Mouse (Mus musculus): ENCODE data around the gene Lrrtm3. TPM values are rescaled to one million over a fixed set of nuclear protein-coding genes. Genes with fewer than 3 reads are reported as not detected.

Gene Lrrtm3
- polyA plus RNA-seq (2015; fragmentation: Nextera tagmentation; extraction: Ambion mirVana): 20.1 and 21.0 TPM in 2 replicates

DNA sequence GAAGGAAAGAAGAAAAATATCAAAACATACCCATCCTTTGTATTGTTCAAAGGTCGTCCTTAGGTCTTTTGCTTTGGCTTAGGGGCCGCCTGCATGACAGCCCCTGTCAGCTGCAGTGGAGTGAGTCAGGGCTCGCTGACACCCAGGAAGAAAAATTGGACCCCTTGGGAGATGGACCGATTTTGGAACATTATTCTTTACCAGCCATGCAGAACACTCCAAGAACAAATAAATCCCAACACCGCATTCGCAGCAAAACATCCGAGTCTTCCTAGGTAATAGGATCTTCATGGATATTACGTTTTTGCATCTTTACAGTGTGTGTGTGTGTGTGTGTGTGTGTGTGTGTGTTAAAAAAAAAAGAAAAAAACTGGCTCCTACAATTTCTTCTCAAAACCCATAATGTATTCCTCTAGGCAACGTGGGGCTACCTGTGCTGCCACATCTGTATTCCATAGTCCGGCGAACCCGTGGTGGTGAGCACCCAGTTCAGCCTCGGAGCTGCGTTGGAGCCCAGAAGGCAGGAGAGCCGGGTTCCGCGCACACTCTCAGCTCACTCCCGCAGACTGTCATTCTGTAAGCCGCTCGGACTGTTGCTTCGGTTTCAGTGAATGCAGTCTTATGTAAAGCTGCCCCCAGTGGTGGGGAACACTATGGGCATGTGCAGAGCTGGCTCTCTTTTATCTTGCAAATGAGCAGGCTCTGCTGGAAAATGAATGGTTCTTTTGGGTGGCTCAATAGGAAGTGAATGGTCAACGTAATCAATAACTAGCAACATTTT lies at the start of gene Lrrtm3:
Gene Lrrtm3 (minus strand): TSS at position 598 of the 781 bp plus-strand sequence.
- Histone ChIP-seq H3K9ac (peak within 1 kb of the TSS; percentile 79), H3K4me3 (peak within 1 kb of the TSS; percentile 55), H3K9me3 (no peaks in the 10 kb centered on the region), H3K36me3 (no peaks in the 10 kb centered on the region), H3K4me1 (replicated peaks) (peaks cover 38% of the 10 kb centered on the region), H3K4me2 (peak within 1 kb of the TSS; percentile 86), H3K27ac (replicated peaks) (peak within 1 kb of the TSS; percentile 70; the same call in 1 of the 2 replicates), H3K27me3 (peaks cover 7% of the 10 kb centered on the region)
- under 1% methylated on average over 22 of the region's 22 CpGs for WGBS
- ATAC-seq (ENCODE audit: low read depth): peak; percentile 91

DNA sequence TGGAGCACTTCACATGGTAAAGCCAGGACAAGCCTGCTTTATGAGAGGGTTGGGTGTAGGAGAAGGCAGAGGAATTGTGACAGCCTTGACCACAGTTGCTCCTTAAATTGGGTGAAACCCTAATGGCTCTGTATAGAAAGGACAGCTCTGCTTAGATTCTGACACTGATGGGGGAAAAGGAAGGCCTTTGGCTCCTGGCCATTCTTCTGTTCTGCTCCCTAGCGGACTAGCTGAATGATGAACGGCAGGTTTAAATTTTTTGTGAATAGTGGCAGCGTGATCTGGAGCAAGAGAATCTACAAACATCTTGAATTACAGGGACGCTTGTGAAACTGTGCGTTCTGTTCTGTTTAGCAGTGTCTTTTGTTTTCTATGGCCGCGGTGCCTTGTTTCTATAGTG lies 45.4 kb upstream of the Lrrtm3 start:
- H3K4me2 ChIP-seq: peak overlapping the region; percentile 29; the same call in 1 of the 2 replicates

DNA sequence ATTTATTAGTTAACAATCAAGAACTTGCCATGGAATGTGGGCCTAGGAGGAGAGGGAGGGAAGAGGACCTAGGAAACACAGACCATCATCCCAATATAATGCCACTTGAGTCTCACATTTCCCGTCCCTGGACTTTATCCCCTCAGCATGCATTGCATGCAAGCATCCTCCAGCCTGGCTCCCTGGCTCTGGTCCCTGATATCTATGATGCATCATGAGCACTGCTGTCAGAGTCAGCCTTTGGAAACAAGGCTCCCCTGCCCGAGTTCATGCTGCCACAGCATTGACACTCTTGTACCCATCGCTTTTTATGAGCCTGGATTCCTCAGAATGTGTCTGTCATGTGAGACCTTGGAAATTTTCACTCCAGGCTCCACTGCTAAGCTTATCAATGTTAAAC lies 43.4 kb upstream of the Lrrtm3 start:
- Histone ChIP-seq H3K9me3 (no peaks in the 10 kb centered on the region), H3K36me3 (no peaks in the 10 kb centered on the region), H3K27me3 (no peaks in the 10 kb centered on the region), H3K4me2 (no peak overlapping the region), H3K27ac (replicated peaks) (no peak overlapping the region), H3K9ac (no peak overlapping the region), H3K4me1 (replicated peaks) (peaks cover 7% of the 10 kb centered on the region), H3K4me3 (no peak overlapping the region)
- no peak for ATAC-seq (ENCODE audit: low read depth)
- WGBS: 87% methylated on average over 3 of the region's 3 CpGs

More for the DNA sequence above, 45.4 kb upstream of the Lrrtm3 start:
- no peak overlapping the region for H3K27ac ChIP-seq (replicated peaks)
- H3K4me3 ChIP-seq: no peak overlapping the region
- H3K9ac ChIP-seq: no peak overlapping the region
- no peak for ATAC-seq (ENCODE audit: low read depth)
- 14% methylated on average over 7 of the region's 7 CpGs for WGBS
- no peaks in the 10 kb centered on the region for H3K36me3 ChIP-seq
- no peaks in the 10 kb centered on the region for H3K27me3 ChIP-seq
- H3K9me3 ChIP-seq: no peaks in the 10 kb centered on the region
- peaks cover 7% of the 10 kb centered on the region for H3K4me1 ChIP-seq (replicated peaks)

DNA sequence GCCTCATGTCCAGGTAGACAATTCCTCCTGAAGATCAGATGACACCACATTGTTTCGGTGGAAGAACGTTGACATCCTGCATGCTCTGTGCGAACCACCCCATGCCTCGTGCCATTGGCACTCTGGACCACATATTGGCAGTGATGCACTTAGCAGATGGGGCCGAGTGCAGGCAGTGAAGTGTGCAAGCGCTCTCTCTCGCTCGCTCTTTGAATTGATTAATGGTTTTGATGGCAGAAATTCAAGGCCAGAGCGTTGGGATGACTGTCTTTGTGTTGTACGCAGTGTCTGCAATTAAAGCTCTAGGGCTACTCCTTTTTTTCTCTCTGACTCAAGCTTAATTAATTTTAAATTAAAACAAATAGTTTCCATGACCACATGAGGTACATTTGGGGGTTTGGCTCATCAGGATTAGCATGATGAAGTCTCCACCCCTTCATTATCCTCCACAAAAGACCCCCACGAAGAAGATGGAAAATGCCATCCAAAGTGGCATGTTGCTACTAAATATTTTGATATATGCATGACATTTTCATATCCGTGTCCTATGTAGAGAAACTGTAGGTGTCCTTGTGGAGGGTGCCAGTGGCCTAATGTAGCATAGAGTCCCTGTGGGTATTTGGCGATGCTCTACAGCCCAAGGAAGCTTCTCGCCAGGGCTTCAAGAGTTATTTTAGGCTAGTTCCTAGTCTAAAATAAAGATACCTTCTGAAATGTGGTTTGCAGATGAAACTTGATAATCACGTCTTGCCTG lies 40.5 kb upstream of the Lrrtm3 start:
- H3K27me3 ChIP-seq: no peaks in the 10 kb centered on the region
- H3K4me3 ChIP-seq: no peak overlapping the region
- peak; percentile 65 for ATAC-seq (ENCODE audit: low read depth)
- WGBS: 48% methylated on average over 15 of the region's 15 CpGs
- H3K27ac ChIP-seq (replicated peaks): no peak overlapping the region
- H3K4me1 ChIP-seq (replicated peaks): peaks cover 4% of the 10 kb centered on the region
- no peaks in the 10 kb centered on the region for H3K36me3 ChIP-seq
- no peaks in the 10 kb centered on the region for H3K9me3 ChIP-seq
- H3K9ac ChIP-seq: no peak overlapping the region
- no peak overlapping the region for H3K4me2 ChIP-seq

DNA sequence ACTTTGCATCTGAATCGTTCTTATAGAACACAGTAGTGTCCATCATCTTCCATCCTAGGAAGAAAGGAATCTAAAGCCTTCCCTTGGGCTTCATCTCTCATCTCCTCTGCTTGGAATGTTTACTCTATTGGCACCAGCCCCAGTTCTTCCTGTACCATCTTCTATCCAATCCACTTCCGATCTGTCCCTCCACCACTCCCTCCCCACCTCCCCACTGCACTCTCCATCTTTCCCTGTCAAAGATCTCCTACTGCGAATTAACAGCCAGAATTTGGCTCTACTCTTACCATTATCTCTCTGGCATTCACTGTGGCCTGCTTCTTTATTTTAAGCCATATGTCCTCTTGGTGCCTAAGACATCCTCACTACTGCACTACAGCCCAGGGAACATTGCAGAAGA lies 28.8 kb upstream of the Lrrtm3 start:
- H3K9me3 ChIP-seq: no peaks in the 10 kb centered on the region
- H3K4me2 ChIP-seq: no peak overlapping the region
- H3K36me3 ChIP-seq: no peaks in the 10 kb centered on the region
- WGBS: 86% methylated on average over 3 of the region's 3 CpGs
- H3K9ac ChIP-seq: no peak overlapping the region
- H3K27me3 ChIP-seq: no peaks in the 10 kb centered on the region
- no peak for ATAC-seq (ENCODE audit: low read depth)
- H3K27ac ChIP-seq (replicated peaks): no peak overlapping the region
- H3K4me1 ChIP-seq (replicated peaks): no peaks in the 10 kb centered on the region
- H3K4me3 ChIP-seq: no peak overlapping the region

DNA sequence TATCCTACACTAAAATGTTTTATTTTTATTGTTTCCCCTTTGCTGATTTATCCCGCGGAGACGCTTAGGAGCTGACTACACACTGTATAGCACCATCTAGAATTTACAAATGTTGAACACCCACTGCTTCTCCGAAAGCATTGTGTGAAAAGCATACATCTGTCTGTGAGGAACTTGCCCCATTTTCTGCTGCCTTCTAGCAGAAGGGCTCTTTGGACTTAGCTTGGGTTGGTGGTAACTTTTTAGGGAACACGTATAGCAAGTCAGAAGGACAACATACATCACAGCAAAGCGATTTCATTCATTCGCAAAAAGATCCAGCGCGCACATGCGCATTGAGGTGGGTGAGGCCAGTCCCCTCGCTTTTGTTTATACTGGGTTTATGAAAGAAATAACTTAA lies 25.2 kb upstream of the Lrrtm3 start:
- Histone ChIP-seq H3K36me3 (no peaks in the 10 kb centered on the region), H3K9me3 (no peaks in the 10 kb centered on the region), H3K4me2 (no peak overlapping the region), H3K9ac (no peak overlapping the region), H3K4me3 (no peak overlapping the region), H3K4me1 (replicated peaks) (no peaks in the 10 kb centered on the region), H3K27ac (replicated peaks) (no peak overlapping the region), H3K27me3 (no peaks in the 10 kb centered on the region)
- 94% methylated on average over 11 of the region's 11 CpGs for WGBS
- ATAC-seq (ENCODE audit: low read depth): no peak

DNA sequence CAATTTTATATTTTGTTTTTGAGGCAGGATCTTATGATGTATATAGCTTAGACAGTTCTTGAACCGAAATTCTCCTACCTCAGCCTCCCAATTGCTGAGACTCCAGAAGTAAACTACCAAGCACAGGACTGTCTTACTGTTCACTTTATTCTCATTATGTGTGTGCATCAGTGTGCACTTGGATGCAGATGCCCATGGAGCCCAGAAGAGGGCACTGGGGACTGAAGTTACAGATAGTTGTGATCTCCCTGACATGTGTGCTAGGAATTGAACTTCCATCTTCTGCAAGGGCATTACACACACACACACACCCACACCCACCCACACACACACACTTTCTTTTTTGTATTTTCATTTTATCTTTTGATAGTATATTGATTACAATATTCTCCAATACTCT lies 6.5 kb upstream of the Lrrtm3 start:
- H3K27ac ChIP-seq (replicated peaks): no peak overlapping the region
- no peak overlapping the region for H3K9ac ChIP-seq
- ATAC-seq (ENCODE audit: low read depth): no peak
- H3K4me1 ChIP-seq (replicated peaks): no peaks in the 10 kb centered on the region
- 91% methylated on average over 1 of the region's 1 CpGs for WGBS
- no peaks in the 10 kb centered on the region for H3K9me3 ChIP-seq
- H3K36me3 ChIP-seq: no peaks in the 10 kb centered on the region
- H3K4me3 ChIP-seq: no peak overlapping the region
- no peak overlapping the region for H3K4me2 ChIP-seq
- no peaks in the 10 kb centered on the region for H3K27me3 ChIP-seq

DNA sequence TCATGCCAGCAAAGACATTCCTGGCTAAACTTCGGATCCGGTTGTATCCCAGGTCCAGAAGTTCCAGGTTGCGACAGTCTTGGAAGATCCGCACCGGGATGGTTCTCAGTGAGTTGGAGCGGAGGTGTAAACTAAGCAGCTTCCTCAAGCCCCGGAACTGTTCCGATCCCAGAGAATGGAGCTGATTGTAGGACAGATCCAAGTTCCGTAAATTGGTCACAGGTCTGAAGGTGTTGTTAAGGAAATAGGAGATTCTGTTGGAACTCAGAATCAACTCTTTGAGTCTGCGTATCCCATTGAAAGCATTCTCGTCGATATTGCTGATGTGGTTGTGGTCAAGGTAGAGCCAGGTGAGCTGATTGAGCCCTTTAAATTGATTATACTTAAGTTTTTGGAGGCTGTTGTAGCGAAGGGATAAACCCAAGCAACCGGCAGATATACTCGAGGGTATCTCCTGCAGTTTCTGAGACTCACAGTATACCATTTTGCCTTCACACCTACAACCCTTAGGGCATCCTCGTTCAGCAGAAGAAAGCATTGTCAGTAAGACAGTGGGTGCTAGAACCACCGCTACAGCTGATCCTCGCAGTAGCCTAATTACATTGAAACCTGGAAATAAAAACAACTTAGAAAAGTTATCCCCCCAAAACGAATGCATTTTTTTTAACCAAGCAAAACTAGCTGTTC lies 1.2 kb downstream of the Lrrtm3 start:
- no peaks in the 10 kb centered on the region for H3K36me3 ChIP-seq
- peak overlapping the region; percentile 86 for H3K4me2 ChIP-seq
- H3K9me3 ChIP-seq: no peaks in the 10 kb centered on the region
- H3K27ac ChIP-seq (replicated peaks): peak overlapping the region; percentile 56; the same call in 1 of the 2 replicates
- no peak for ATAC-seq (ENCODE audit: low read depth)
- H3K4me1 ChIP-seq (replicated peaks): peaks cover 43% of the 10 kb centered on the region
- H3K4me3 ChIP-seq: peak overlapping the region; percentile 55
- peak overlapping the region; percentile 79 for H3K9ac ChIP-seq
- peaks cover 7% of the 10 kb centered on the region for H3K27me3 ChIP-seq
- WGBS: 17% methylated on average over 19 of the region's 19 CpGs

DNA sequence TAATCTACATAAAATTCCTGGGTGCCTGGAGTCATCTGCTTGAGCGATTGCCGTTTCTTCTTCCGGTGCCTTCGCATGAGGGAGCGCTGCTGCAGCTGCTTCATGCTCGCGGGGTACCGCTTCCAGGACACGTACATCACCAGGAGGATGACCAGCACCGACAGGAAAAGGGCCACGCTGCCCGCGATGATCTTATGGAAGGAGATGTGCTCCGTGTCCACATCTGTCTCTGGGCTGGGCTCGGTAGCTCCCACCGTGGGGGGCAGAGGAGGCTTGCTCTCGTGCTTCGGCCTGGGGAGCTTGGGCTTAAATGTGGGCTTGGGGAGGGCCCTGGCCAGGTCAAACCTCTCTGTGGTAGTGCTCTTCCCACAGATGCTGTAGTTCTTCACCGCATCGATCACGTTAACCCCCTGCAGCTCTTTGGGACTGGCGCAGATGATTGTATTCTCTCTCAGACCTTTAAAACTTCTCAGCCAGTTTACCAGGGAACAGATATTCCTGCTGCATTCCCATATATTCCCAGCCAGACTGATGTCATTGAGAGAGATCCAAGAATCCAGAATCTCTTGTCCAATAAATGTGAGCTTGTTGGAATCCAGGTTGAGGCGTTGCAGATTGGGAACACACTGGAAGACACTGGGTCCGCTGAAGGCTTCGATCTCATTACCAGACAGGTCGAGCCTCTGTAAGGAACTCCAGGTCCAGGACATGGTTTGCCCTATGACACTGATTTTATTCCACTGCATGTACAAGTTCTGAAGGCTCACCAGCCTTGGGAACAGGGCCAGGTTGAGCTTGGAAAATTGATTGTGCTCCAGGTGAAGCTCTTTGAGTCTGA lies 1.9 kb downstream of the Lrrtm3 start:
- Histone ChIP-seq H3K4me2 (peak overlapping the region; percentile 86), H3K9me3 (no peaks in the 10 kb centered on the region), H3K27me3 (peaks cover 7% of the 10 kb centered on the region), H3K4me3 (peak overlapping the region; percentile 55), H3K27ac (replicated peaks) (peak overlapping the region; percentile 56), H3K36me3 (no peaks in the 10 kb centered on the region), H3K9ac (peak overlapping the region; percentile 79), H3K4me1 (replicated peaks) (peaks cover 48% of the 10 kb centered on the region)
- ATAC-seq (ENCODE audit: low read depth): 0 out of 2 replicates have a peak, but pooled peaks have one; percentile 8
- 4% methylated on average over 26 of the region's 26 CpGs for WGBS

DNA sequence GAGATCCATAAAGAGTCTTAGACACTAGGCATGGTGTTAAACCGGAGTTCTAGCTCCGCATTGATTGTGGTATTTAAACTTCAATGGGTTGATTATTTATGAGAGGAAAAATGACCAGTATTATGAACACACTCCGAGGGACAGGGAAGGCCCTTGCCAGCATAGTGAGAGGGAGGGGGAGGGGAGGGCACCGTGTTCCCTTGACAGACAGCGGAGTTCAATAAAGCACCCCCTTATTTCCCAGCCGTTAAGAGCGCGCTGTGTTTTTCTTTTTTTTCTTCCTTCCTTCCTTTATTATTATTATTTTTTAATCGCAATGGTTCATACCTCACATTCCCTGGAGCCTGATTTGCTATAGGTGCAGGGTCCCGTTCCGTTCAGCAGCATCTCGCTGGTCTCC lies 2.6 kb downstream of the Lrrtm3 start:
- WGBS: under 1% methylated on average over 12 of the region's 12 CpGs
- Histone ChIP-seq H3K4me2 (peak overlapping the region; percentile 86), H3K27ac (replicated peaks) (peak overlapping the region; percentile 56), H3K4me3 (peak overlapping the region; percentile 55), H3K27me3 (peaks cover 7% of the 10 kb centered on the region), H3K9me3 (no peaks in the 10 kb centered on the region), H3K9ac (peak overlapping the region; percentile 79), H3K36me3 (no peaks in the 10 kb centered on the region), H3K4me1 (replicated peaks) (peaks cover 48% of the 10 kb centered on the region)
- peak; percentile 37; the same call in 1 of the 2 replicates for ATAC-seq (ENCODE audit: low read depth)
